Mouse (Mus musculus) forebrain, embryonic 12.5 days (tissue): ENCODE results near the gene Cd5. TPM values are rescaled to one million over a fixed set of nuclear protein-coding genes. Genes with fewer than 3 reads are reported as not detected.

ENCODE experiments used
- ATAC-seq: fragments of 200-750 bp; cut with Nextera tagmentation; 2 replicates; pipeline ENCODE4 v1.8.0; 2017; ENCODE audit warnings: moderate TSS enrichment; ENCODE audit not compliant: low FRiP score
- H3K27ac ChIP-seq: fragments of 300-500 bp; sonication (generic); 2 replicates; pipeline ENCODE4 v1.5.1; 2016; ENCODE audit warnings: mild to moderate bottlenecking
- H3K27me3 ChIP-seq: fragments of 300-500 bp; sonication (generic); 2 replicates; pipeline ENCODE4 v1.6.1; 2016; ENCODE audit warnings: mild to moderate bottlenecking
- H3K36me3 ChIP-seq: fragments of 300-500 bp; sonication (generic); replicated peaks from 2 replicates; pipeline ENCODE4 v1.6.1; 2016; ENCODE audit warnings: mild to moderate bottlenecking
- H3K4me1 ChIP-seq: fragments of 300-500 bp; sonication (generic); 2 replicates; pipeline ENCODE4 v1.6.1; 2016
- H3K4me2 ChIP-seq: fragments of 300-500 bp; sonication (generic); 2 replicates; pipeline ENCODE4 v1.6.1; 2016; ENCODE audit warnings: mild to moderate bottlenecking, moderate library complexity
- H3K4me3 ChIP-seq: fragments of 300-500 bp; sonication (generic); replicated peaks from 2 replicates; pipeline ENCODE4 v1.5.1; 2016; ENCODE audit warnings: mild to moderate bottlenecking
- H3K9ac ChIP-seq: fragments of 300-500 bp; sonication (generic); 2 replicates; pipeline ENCODE4 v1.6.1; 2016; ENCODE audit warnings: mild to moderate bottlenecking
- H3K9me3 ChIP-seq: fragments of 300-500 bp; sonication (generic); 2 replicates; pipeline ENCODE4 v1.6.1; 2016
- WGBS: fragments of 180-500 bp; shearing (Covaris S2); methylation state at CpG from one replicate; pipeline ENCODE4 v1.1.7; 2016; 5-methylcytosine and 5-hydroxymethylcytosine counted together
- polyA plus RNA-seq: library from polyadenylated mRNA; unstranded; fragments of >200 nt; fragmentation: Nextera tagmentation; extraction: Ambion mirVana; gene quantifications from 2 replicates; pipeline ENCODE4 v1.2.1, GENCODE M21; 2016

The Cd5 gene
- polyA plus RNA-seq, 1 experiment from 2014 or later, result not detected

GRCm38 (mm10) chr19:10769429-10770195, 30.8 kb upstream of the Cd5 start:
- Histone ChIP-seq H3K4me3 (no peak overlapping the region), H3K9ac (no peak overlapping the region), H3K4me1 (no peaks in the 10 kb centered on the region), H3K36me3 (no peaks in the 10 kb centered on the region), H3K9me3 (no peaks in the 10 kb centered on the region), H3K27ac (no peak overlapping the region), H3K4me2 (no peak overlapping the region), H3K27me3 (no peaks in the 10 kb centered on the region)
- ATAC-seq, result no peak
- WGBS, result 72% methylated on average over 12 of the region's 12 CpGs

GRCm38 (mm10) chr19:10768694-10769428, 30.1 kb upstream of the Cd5 start:
- no peaks in the 10 kb centered on the region for H3K9me3 ChIP-seq
- 70% methylated on average over 6 of the region's 6 CpGs for WGBS
- no peak overlapping the region for H3K4me3 ChIP-seq
- no peak for ATAC-seq
- H3K4me2 ChIP-seq, result no peak overlapping the region
- no peak overlapping the region for H3K9ac ChIP-seq
- H3K27me3 ChIP-seq, result no peaks in the 10 kb centered on the region
- no peaks in the 10 kb centered on the region for H3K36me3 ChIP-seq
- H3K27ac ChIP-seq, result no peak overlapping the region
- no peaks in the 10 kb centered on the region for H3K4me1 ChIP-seq

- ATAC-seq, result no peak
These were observed 28.8 kb upstream of the Cd5 start for GRCm38 (mm10) chr19:10767631-10768030.

GRCm38 (mm10) chr19:10763381-10764031, 24.7 kb upstream of the Cd5 start:
- no peak for ATAC-seq
- Histone ChIP-seq H3K4me2 (no peak overlapping the region), H3K27me3 (no peaks in the 10 kb centered on the region), H3K9me3 (no peaks in the 10 kb centered on the region), H3K36me3 (no peaks in the 10 kb centered on the region), H3K27ac (no peak overlapping the region), H3K9ac (no peak overlapping the region), H3K4me3 (no peak overlapping the region), H3K4me1 (0 out of 2 replicates have a peak, but pooled peaks cover 4% of the 10 kb centered on the region)
- 86% methylated on average over 21 of the region's 21 CpGs for WGBS

More at GRCm38 (mm10) chr19:10767631-10768030, 28.8 kb upstream of the Cd5 start:
- 87% methylated on average over 10 of the region's 10 CpGs for WGBS
- Histone ChIP-seq H3K9ac (no peak overlapping the region), H3K4me1 (no peaks in the 10 kb centered on the region), H3K36me3 (no peaks in the 10 kb centered on the region), H3K4me2 (no peak overlapping the region), H3K4me3 (no peak overlapping the region), H3K27me3 (no peaks in the 10 kb centered on the region), H3K9me3 (no peaks in the 10 kb centered on the region), H3K27ac (no peak overlapping the region)

- ATAC-seq, result no peak
- Histone ChIP-seq H3K9ac (no peak overlapping the region), H3K27me3 (no peaks in the 10 kb centered on the region), H3K4me1 (0 out of 2 replicates have a peak, but pooled peaks cover 4% of the 10 kb centered on the region), H3K27ac (no peak overlapping the region), H3K36me3 (no peaks in the 10 kb centered on the region), H3K9me3 (no peaks in the 10 kb centered on the region), H3K4me2 (no peak overlapping the region), H3K4me3 (no peak overlapping the region)
- WGBS, result 89% methylated on average over 6 of the region's 6 CpGs
These were observed 23.7 kb upstream of the Cd5 start for GRCm38 (mm10) chr19:10762468-10762867.

GRCm38 (mm10) chr19:10761794-10762415, 23.1 kb upstream of the Cd5 start:
- Histone ChIP-seq H3K4me1 (0 out of 2 replicates have a peak, but pooled peaks cover 4% of the 10 kb centered on the region), H3K36me3 (no peaks in the 10 kb centered on the region), H3K4me2 (no peak overlapping the region), H3K9me3 (no peaks in the 10 kb centered on the region), H3K4me3 (no peak overlapping the region), H3K9ac (no peak overlapping the region), H3K27me3 (no peaks in the 10 kb centered on the region), H3K27ac (no peak overlapping the region)
- no peak for ATAC-seq
- 88% methylated on average over 8 of the region's 8 CpGs for WGBS

GRCm38 (mm10) chr19:10759983-10760831, 21.4 kb upstream of the Cd5 start:
- ATAC-seq, result no peak
- 88% methylated on average over 9 of the region's 9 CpGs for whole genome bisulfite sequencing
- Histone ChIP-seq H3K4me3 (no peak overlapping the region), H3K27ac (no peak overlapping the region), H3K27me3 (no peaks in the 10 kb centered on the region), H3K36me3 (no peaks in the 10 kb centered on the region), H3K4me1 (0 out of 2 replicates have a peak, but pooled peaks cover 4% of the 10 kb centered on the region), H3K4me2 (no peak overlapping the region), H3K9ac (no peak overlapping the region), H3K9me3 (no peaks in the 10 kb centered on the region)

GRCm38 (mm10) chr19:10759525-10759924, 20.7 kb upstream of the Cd5 start:
- ATAC-seq, result no peak
- no peak overlapping the region for H3K27ac ChIP-seq
- H3K9me3 ChIP-seq, result no peaks in the 10 kb centered on the region
- no peak overlapping the region for H3K4me2 ChIP-seq
- H3K27me3 ChIP-seq, result no peaks in the 10 kb centered on the region
- no peak overlapping the region for H3K9ac ChIP-seq
- no peaks in the 10 kb centered on the region for H3K36me3 ChIP-seq
- H3K4me1 ChIP-seq, result 0 out of 2 replicates have a peak, but pooled peaks cover 4% of the 10 kb centered on the region
- H3K4me3 ChIP-seq, result no peak overlapping the region

GRCm38 (mm10) chr19:10758708-10759107, 19.9 kb upstream of the Cd5 start:
- WGBS, result 76% methylated on average over 6 of the region's 6 CpGs
- Histone ChIP-seq H3K27ac (no peak overlapping the region), H3K4me2 (no peak overlapping the region), H3K27me3 (no peaks in the 10 kb centered on the region), H3K9me3 (no peaks in the 10 kb centered on the region), H3K4me3 (no peak overlapping the region), H3K9ac (no peak overlapping the region), H3K4me1 (0 out of 2 replicates have a peak, but pooled peaks cover 4% of the 10 kb centered on the region), H3K36me3 (no peaks in the 10 kb centered on the region)
- ATAC-seq, result no peak

GRCm38 (mm10) chr19:10757526-10757925, 18.7 kb upstream of the Cd5 start:
- Histone ChIP-seq H3K27ac (no peak overlapping the region), H3K4me1 (0 out of 2 replicates have a peak, but pooled peaks cover 4% of the 10 kb centered on the region), H3K36me3 (no peaks in the 10 kb centered on the region), H3K9me3 (no peaks in the 10 kb centered on the region), H3K4me2 (no peak overlapping the region), H3K27me3 (no peaks in the 10 kb centered on the region), H3K4me3 (no peak overlapping the region), H3K9ac (no peak overlapping the region)
- ATAC-seq, result no peak
- 91% methylated on average over 2 of the region's 2 CpGs for WGBS

GRCm38 (mm10) chr19:10757125-10757524, 18.3 kb upstream of the Cd5 start:
- no peak overlapping the region for H3K27ac ChIP-seq
- H3K27me3 ChIP-seq, result no peaks in the 10 kb centered on the region
- no peaks in the 10 kb centered on the region for H3K9me3 ChIP-seq
- H3K4me1 ChIP-seq, result 0 out of 2 replicates have a peak, but pooled peaks cover 4% of the 10 kb centered on the region
- no peak overlapping the region for H3K4me2 ChIP-seq
- no peak overlapping the region for H3K9ac ChIP-seq
- no peak for ATAC-seq
- no peak overlapping the region for H3K4me3 ChIP-seq
- no peaks in the 10 kb centered on the region for H3K36me3 ChIP-seq
